Mouse (Mus musculus) cerebellum, postnatal 36 days (tissue): ENCODE results near the gene Gabpb1.

Source experiments
- DNase-seq, 2 experiments: peaks; one replicate each; pipeline ENCODE4 v3.0.0; 2021 to 2022; ENCODE audit warnings: mixed read lengths in 2 of 2

Gabpb1 gene

DNA sequence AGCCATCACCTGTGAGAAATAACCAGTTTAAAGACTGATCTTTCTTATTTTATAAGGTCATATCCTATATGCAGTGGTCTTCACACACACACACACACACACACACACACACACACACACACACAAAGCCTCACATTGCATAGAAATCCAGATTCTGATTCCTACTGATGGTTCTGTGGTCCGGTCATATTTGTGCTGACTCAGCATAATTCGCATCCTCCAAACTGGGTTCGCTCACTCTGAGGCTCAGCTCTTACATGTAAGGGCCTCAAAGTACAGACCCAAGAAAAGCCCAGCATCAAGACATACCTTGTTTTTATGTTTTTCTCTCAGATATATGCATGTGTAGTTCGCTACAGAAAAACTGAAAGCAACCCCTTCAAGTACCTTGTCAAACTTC, 84.8 kb downstream of the Gabpb1 start:
- no peak for DNase-seq

DNA sequence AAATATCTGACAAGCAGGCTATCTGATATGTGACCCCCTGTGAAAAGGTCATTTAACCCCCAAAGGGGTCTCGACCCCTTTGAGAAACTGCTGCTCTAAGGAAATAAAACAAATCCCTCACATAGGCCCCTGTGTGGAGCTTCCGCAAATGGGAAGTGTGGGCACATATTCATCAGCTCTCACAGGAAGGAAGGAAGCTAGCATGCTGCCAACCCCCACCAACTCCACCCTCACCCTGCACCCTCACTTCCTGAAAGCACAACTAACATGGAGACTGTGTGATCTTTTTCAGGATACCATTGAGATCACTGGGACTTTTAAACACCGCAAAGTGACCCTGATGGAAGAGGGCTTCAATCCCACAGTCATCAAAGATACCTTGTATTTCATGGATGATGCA, 88.7 kb downstream of the Gabpb1 start:
- DNase-seq, result no peak

DNA sequence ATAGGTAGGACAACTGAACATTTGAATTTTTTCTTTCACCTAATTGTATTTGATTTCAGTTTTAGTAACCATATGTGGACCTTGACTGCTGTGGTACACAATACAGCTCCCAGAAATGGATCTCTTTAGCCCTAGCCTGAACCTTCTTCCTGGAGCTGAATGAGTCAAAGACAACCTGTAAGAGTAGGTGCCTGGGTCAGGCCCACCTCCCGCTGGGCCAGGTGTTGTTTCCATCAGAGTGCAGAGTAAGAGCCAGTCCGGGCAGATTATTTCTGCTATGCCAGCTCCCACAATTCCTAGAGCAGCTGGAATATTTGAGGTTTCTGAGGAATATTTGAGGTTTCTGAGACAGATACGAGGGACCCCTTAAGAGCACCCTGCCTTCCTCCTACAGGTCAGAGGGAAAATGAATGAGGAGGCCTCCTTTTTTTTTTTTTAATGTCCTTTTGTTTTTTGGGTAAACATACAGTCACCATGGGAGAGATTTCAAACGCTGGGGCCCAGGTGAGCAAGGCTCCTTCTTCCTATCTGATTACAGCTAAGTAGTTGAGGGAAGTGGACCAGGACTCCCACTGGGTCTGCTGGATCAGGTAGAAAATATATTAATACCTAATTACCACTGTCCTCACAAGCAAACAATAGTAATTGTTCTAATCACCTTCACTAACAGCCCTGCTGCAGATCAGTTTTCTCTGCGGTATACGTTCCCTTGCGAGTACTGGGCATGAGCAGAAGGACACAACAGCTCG, 91.3 kb downstream of the Gabpb1 start:
- DNase-seq, result no peak

DNA sequence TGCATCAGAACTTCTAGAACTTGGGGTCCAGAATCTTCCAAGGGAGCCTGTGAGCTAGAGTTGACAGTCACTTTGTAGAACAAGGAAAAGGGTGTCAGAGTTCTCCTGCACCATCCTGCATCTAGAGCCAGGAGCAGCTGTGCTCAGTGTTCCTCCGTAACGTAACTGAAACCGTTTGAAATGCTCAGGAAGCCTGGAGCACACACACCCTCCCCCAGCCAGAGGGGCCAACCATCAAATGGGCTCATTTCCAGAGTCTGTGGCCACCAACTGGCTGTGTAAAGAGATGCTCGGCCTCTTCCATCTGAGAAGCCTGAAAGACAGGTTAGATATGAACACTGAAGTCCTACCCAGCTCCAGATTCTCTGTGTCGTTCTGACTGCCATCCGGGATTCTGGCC, 92.2 kb downstream of the Gabpb1 start:
- DNase-seq, result no peak

DNA sequence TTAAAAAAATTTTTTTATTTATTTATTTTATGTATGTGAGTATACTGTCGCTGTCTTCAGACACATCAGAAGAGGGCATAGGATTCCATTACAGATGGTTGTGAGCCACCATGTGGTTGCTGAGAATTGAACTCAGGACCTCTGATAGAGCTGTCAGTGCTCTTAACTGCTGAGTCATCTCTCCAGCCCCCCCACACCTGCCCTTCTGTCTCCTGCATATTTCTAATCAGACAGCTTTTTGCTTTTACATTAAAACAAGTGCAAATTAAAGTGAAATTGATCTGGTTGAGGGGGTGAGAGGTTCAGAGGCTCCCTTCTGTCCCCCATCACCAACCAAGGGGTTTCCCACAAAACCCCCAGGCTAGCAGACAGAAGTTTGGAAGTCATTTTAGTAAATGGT, 96.9 kb downstream of the Gabpb1 start:
- DNase-seq, result no peak
